Mouse (Mus musculus) kidney, embryonic 16.5 days (tissue): ENCODE measurements around the gene Lrrtm3. TPM values are rescaled to one million over a fixed set of nuclear protein-coding genes. Genes with fewer than 3 reads are reported as not detected.

Experiments
- ATAC-seq: fragments of 200-750 bp; cut with Nextera tagmentation; 2 replicates; pipeline ENCODE4 v1.8.0; 2017; ENCODE audit warnings: moderate TSS enrichment; ENCODE audit not compliant: low FRiP score, low TSS enrichment
- H3K27ac ChIP-seq: fragments of 300-500 bp; sonication (generic); 2 replicates; pipeline ENCODE4 v1.5.1; 2014; ENCODE audit warnings: low read length
- H3K27me3 ChIP-seq: fragments of 300-500 bp; sonication (generic); 2 replicates; pipeline ENCODE4 v1.6.1; 2014; ENCODE audit warnings: low read length, control low read depth, mixed read lengths; ENCODE audit not compliant: insufficient read depth
- H3K36me3 ChIP-seq: fragments of 300-500 bp; sonication (generic); 2 replicates; pipeline ENCODE4 v1.6.1; 2014; ENCODE audit warnings: low read length, control low read depth, mixed read lengths; ENCODE audit not compliant: insufficient read depth
- H3K4me1 ChIP-seq: fragments of 300-500 bp; sonication (generic); 2 replicates; pipeline ENCODE4 v1.6.1; 2014; ENCODE audit warnings: low read length, control low read depth, mixed read lengths; ENCODE audit not compliant: insufficient read depth
- H3K4me2 ChIP-seq: fragments of 300-500 bp; sonication (generic); replicated peaks from 2 replicates; pipeline ENCODE4 v1.6.1; 2014; ENCODE audit warnings: low read depth, low read length
- H3K4me3 ChIP-seq: fragments of 300-500 bp; sonication (generic); 2 replicates; pipeline ENCODE4 v1.5.1; 2014; ENCODE audit warnings: mild to moderate bottlenecking, low read length
- H3K9ac ChIP-seq: fragments of 300-500 bp; sonication (generic); replicated peaks from 2 replicates; pipeline ENCODE4 v1.6.1; 2014; ENCODE audit warnings: low read length
- H3K9me3 ChIP-seq: fragments of 300-500 bp; sonication (generic); 2 replicates; pipeline ENCODE4 v1.6.1; 2016; ENCODE audit warnings: low read length, control low read depth
- WGBS: fragments of 180-500 bp; shearing (Covaris S2); extraction: QIAGEN DNeasy Blood & Tissue Kit; methylation state at CpG from one replicate; pipeline ENCODE4 v1.1.7; 2014; 5-methylcytosine and 5-hydroxymethylcytosine counted together
- polyA plus RNA-seq: library from polyadenylated mRNA; unstranded; fragments of >200 nt; fragmentation: Nextera tagmentation; extraction: Ambion mirVana; gene quantifications from 2 replicates; pipeline ENCODE4 v1.2.1, GENCODE M21; 2015

Gene Lrrtm3
- polyA plus RNA-seq, 1 experiment from 2014 or later, result 0.35 TPM

GRCm38 (mm10) chr10:63945534-63945933, 144.5 kb downstream of the Lrrtm3 start:
- Histone ChIP-seq H3K4me1 (no peaks in the 10 kb centered on the region), H3K9me3 (no peaks in the 10 kb centered on the region), H3K4me3 (no peak overlapping the region), H3K9ac (no peak overlapping the region), H3K4me2 (no peak overlapping the region), H3K27me3 (no peaks in the 10 kb centered on the region), H3K36me3 (no peaks in the 10 kb centered on the region), H3K27ac (no peak overlapping the region)
- WGBS, result 81% methylated on average over 3 of the region's 3 CpGs
- ATAC-seq, result no peak

- Histone ChIP-seq H3K4me1 (no peaks in the 10 kb centered on the region), H3K9ac (no peak overlapping the region), H3K4me3 (no peak overlapping the region), H3K9me3 (no peaks in the 10 kb centered on the region), H3K4me2 (no peak overlapping the region), H3K36me3 (no peaks in the 10 kb centered on the region), H3K27ac (no peak overlapping the region), H3K27me3 (no peaks in the 10 kb centered on the region)
- WGBS, result 70% methylated on average over 5 of the region's 5 CpGs
- no peak for ATAC-seq
Measured at GRCm38 (mm10) chr10:63933946-63934345, 156.1 kb downstream of the Lrrtm3 start.

GRCm38 (mm10) chr10:63927334-63927733, 162.7 kb downstream of the Lrrtm3 start, which contains the start of gene Gm10118:
Gene Gm10118, minus strand, starts transcription at chr10:63927434.
- Histone ChIP-seq H3K27ac (no peak within 1 kb of the TSS), H3K9ac (no peak within 1 kb of the TSS), H3K4me3 (no peak within 1 kb of the TSS), H3K36me3 (no peaks in the 10 kb centered on the region), H3K9me3 (no peaks in the 10 kb centered on the region), H3K4me2 (no peak within 1 kb of the TSS), H3K27me3 (no peaks in the 10 kb centered on the region), H3K4me1 (no peaks in the 10 kb centered on the region)
- no peak for ATAC-seq

- no peak for ATAC-seq
- H3K4me3 ChIP-seq, result no peak overlapping the region
- no peaks in the 10 kb centered on the region for H3K36me3 ChIP-seq
- H3K9ac ChIP-seq, result no peak overlapping the region
- no peaks in the 10 kb centered on the region for H3K4me1 ChIP-seq
- H3K27ac ChIP-seq, result no peak overlapping the region
- H3K4me2 ChIP-seq, result no peak overlapping the region
- H3K9me3 ChIP-seq, result no peaks in the 10 kb centered on the region
- no peaks in the 10 kb centered on the region for H3K27me3 ChIP-seq
Measured at GRCm38 (mm10) chr10:63908878-63909277, 181.2 kb downstream of the Lrrtm3 start.

- Histone ChIP-seq H3K4me3 (no peak overlapping the region), H3K36me3 (no peaks in the 10 kb centered on the region), H3K9ac (no peak overlapping the region), H3K4me1 (no peaks in the 10 kb centered on the region), H3K4me2 (no peak overlapping the region), H3K27ac (no peak overlapping the region), H3K27me3 (no peaks in the 10 kb centered on the region), H3K9me3 (no peaks in the 10 kb centered on the region)
- no peak for ATAC-seq
Measured at GRCm38 (mm10) chr10:63899891-63900290, 190.2 kb downstream of the Lrrtm3 start.

- no peak for ATAC-seq
- WGBS, result 89% methylated on average over 5 of the region's 5 CpGs
- H3K9ac ChIP-seq, result no peak overlapping the region
Measured at GRCm38 (mm10) chr10:63894612-63895011, 195.5 kb downstream of the Lrrtm3 start.

GRCm38 (mm10) chr10:63886449-63887088, 203.5 kb downstream of the Lrrtm3 start:
- ATAC-seq, result no peak
- no peaks in the 10 kb centered on the region for H3K27me3 ChIP-seq
- no peaks in the 10 kb centered on the region for H3K36me3 ChIP-seq
- H3K4me1 ChIP-seq, result no peaks in the 10 kb centered on the region
- no peaks in the 10 kb centered on the region for H3K9me3 ChIP-seq
- H3K4me3 ChIP-seq, result no peak overlapping the region
- no peak overlapping the region for H3K9ac ChIP-seq
- 87% methylated on average over 23 of the region's 23 CpGs for WGBS
- H3K27ac ChIP-seq, result no peak overlapping the region
- no peak overlapping the region for H3K4me2 ChIP-seq

More at GRCm38 (mm10) chr10:63894612-63895011, 195.5 kb downstream of the Lrrtm3 start:
- Histone ChIP-seq H3K4me3 (no peak overlapping the region), H3K4me2 (no peak overlapping the region), H3K27me3 (no peaks in the 10 kb centered on the region), H3K4me1 (no peaks in the 10 kb centered on the region), H3K9me3 (no peaks in the 10 kb centered on the region), H3K27ac (no peak overlapping the region), H3K36me3 (no peaks in the 10 kb centered on the region)

- Histone ChIP-seq H3K27ac (no peak overlapping the region), H3K4me2 (no peak overlapping the region), H3K4me1 (no peaks in the 10 kb centered on the region), H3K9me3 (no peaks in the 10 kb centered on the region), H3K4me3 (no peak overlapping the region), H3K9ac (no peak overlapping the region), H3K27me3 (no peaks in the 10 kb centered on the region), H3K36me3 (no peaks in the 10 kb centered on the region)
- no peak for ATAC-seq
- WGBS, result 83% methylated on average over 5 of the region's 5 CpGs
Measured at GRCm38 (mm10) chr10:63880462-63880903, 209.6 kb downstream of the Lrrtm3 start.

Other genes starting within 250 kb of the Lrrtm3 start
- 0.10 TPM in 1 of 2 replicates, not detected in the other for gene Gm10118, start 162.8 kb downstream of the Lrrtm3 start, polyA plus RNA-seq